Mouse (Mus musculus) liver, adult 2 months (tissue): ENCODE measurements around the gene Olfr1132. TPM values are rescaled to one million over a fixed set of nuclear protein-coding genes. Genes with fewer than 3 reads are reported as not detected.

ENCODE experiments used
- polyA plus RNA-seq: library from polyadenylated mRNA; depleted of rRNA; stranded (reverse); fragments of >200 nt; gene quantifications from 2 replicates; pipeline ENCODE4 v1.2.3, GENCODE M21; 2012; rRNA removed
- total RNA-seq: library from RNA; depleted of rRNA; stranded (reverse); fragments of >200 nt; gene quantifications from 2 replicates; pipeline ENCODE4 v1.2.3, GENCODE M21; 2014; rRNA removed

Olfr1132 gene
- total and polyA plus RNA-seq, 2 experiments = not detected

Other genes starting within 250 kb of the Olfr1132 start
- not detected in 2 replicates for gene Olfr1123, start 220.9 kb downstream of the Olfr1132 start, total RNA-seq
- gene Olfr1123, start 220.9 kb downstream of the Olfr1132 start, polyA plus RNA-seq = not detected in 2 replicates
- gene Olfr1124, start 207.3 kb downstream of the Olfr1132 start, total RNA-seq = not detected in 2 replicates
- not detected in 2 replicates for gene Olfr1124, start 207.3 kb downstream of the Olfr1132 start, polyA plus RNA-seq
- gene Olfr1126, start 183.6 kb downstream of the Olfr1132 start, total RNA-seq = not detected in 2 replicates
- not detected in 2 replicates for gene Olfr1126, start 183.6 kb downstream of the Olfr1132 start, polyA plus RNA-seq
- gene Pramel7, start 140.4 kb downstream of the Olfr1132 start, total RNA-seq = not detected in 2 replicates
- gene Pramel7, start 140.4 kb downstream of the Olfr1132 start, polyA plus RNA-seq = not detected in 2 replicates
- gene Pramel6, start 131.0 kb downstream of the Olfr1132 start, total RNA-seq = not detected in 2 replicates
- not detected in 2 replicates for gene Pramel6, start 131.0 kb downstream of the Olfr1132 start, polyA plus RNA-seq
- gene Olfr153, start 105.7 kb downstream of the Olfr1132 start, total RNA-seq = not detected in 2 replicates
- not detected in 2 replicates for gene Olfr153, start 105.7 kb downstream of the Olfr1132 start, polyA plus RNA-seq
- not detected in 2 replicates for gene Olfr1128, start 92.0 kb downstream of the Olfr1132 start, total RNA-seq
- gene Olfr1128, start 92.0 kb downstream of the Olfr1132 start, polyA plus RNA-seq = not detected in 2 replicates
- not detected in 2 replicates for gene Olfr1129, start 63.6 kb downstream of the Olfr1132 start, total RNA-seq
- not detected in 2 replicates for gene Olfr1129, start 63.6 kb downstream of the Olfr1132 start, polyA plus RNA-seq
- gene Olfr1130, start 31.3 kb downstream of the Olfr1132 start, total RNA-seq = not detected in 2 replicates
- not detected in 2 replicates for gene Olfr1130, start 31.3 kb downstream of the Olfr1132 start, polyA plus RNA-seq
- gene Olfr1131, start 10.4 kb downstream of the Olfr1132 start, total RNA-seq = not detected in 2 replicates
- gene Olfr1131, start 10.4 kb downstream of the Olfr1132 start, polyA plus RNA-seq = not detected in 2 replicates
- not detected in 2 replicates for gene Olfr1133, start 9.8 kb upstream of the Olfr1132 start, total RNA-seq
- not detected in 2 replicates for gene Olfr1133, start 9.8 kb upstream of the Olfr1132 start, polyA plus RNA-seq
- not detected in 2 replicates for gene Olfr1134, start 20.9 kb upstream of the Olfr1132 start, total RNA-seq
- gene Olfr1134, start 20.9 kb upstream of the Olfr1132 start, polyA plus RNA-seq = not detected in 2 replicates
- not detected in 2 replicates for gene Olfr1135, start 36.1 kb upstream of the Olfr1132 start, total RNA-seq
- gene Olfr1135, start 36.1 kb upstream of the Olfr1132 start, polyA plus RNA-seq = not detected in 2 replicates
- gene Olfr1136, start 56.4 kb upstream of the Olfr1132 start, total RNA-seq = not detected in 2 replicates
- not detected in 2 replicates for gene Olfr1136, start 56.4 kb upstream of the Olfr1132 start, polyA plus RNA-seq
- gene Olfr1137, start 75.6 kb upstream of the Olfr1132 start, total RNA-seq = not detected in 2 replicates
- gene Olfr1137, start 75.6 kb upstream of the Olfr1132 start, polyA plus RNA-seq = not detected in 2 replicates
- gene Olfr1138, start 102.4 kb upstream of the Olfr1132 start, total RNA-seq = not detected in 2 replicates
- not detected in 2 replicates for gene Olfr1138, start 102.4 kb upstream of the Olfr1132 start, polyA plus RNA-seq
- gene Olfr1140, start 106.2 kb upstream of the Olfr1132 start, total RNA-seq = not detected in 2 replicates
- gene Olfr1140, start 106.2 kb upstream of the Olfr1132 start, polyA plus RNA-seq = not detected in 2 replicates
- not detected in 2 replicates for gene Olfr1141, start 116.5 kb upstream of the Olfr1132 start, total RNA-seq
- not detected in 2 replicates for gene Olfr1141, start 116.5 kb upstream of the Olfr1132 start, polyA plus RNA-seq
- gene Olfr152, start 141.9 kb upstream of the Olfr1132 start, total RNA-seq = not detected in 2 replicates
- not detected in 2 replicates for gene Olfr152, start 141.9 kb upstream of the Olfr1132 start, polyA plus RNA-seq
- not detected in 2 replicates for gene Olfr1143, start 163.1 kb upstream of the Olfr1132 start, total RNA-seq
- gene Olfr1143, start 163.1 kb upstream of the Olfr1132 start, polyA plus RNA-seq = not detected in 2 replicates
- gene Olfr1145, start 172.3 kb upstream of the Olfr1132 start, total RNA-seq = not detected in 2 replicates
- gene Olfr1145, start 172.3 kb upstream of the Olfr1132 start, polyA plus RNA-seq = not detected in 2 replicates
- not detected in 2 replicates for gene Olfr1148, start 193.0 kb upstream of the Olfr1132 start, total RNA-seq
- not detected in 2 replicates for gene Olfr1148, start 193.0 kb upstream of the Olfr1132 start, polyA plus RNA-seq
- gene Olfr1150-ps1, start 206.5 kb upstream of the Olfr1132 start, total RNA-seq = not detected in 2 replicates
- gene Olfr1150-ps1, start 206.5 kb upstream of the Olfr1132 start, polyA plus RNA-seq = not detected in 2 replicates
- not detected in 2 replicates for gene Olfr1151, start 218.3 kb upstream of the Olfr1132 start, total RNA-seq
- not detected in 2 replicates for gene Olfr1151, start 218.3 kb upstream of the Olfr1132 start, polyA plus RNA-seq
- not detected in 2 replicates for gene Olfr1152, start 229.0 kb upstream of the Olfr1132 start, total RNA-seq
- not detected in 2 replicates for gene Olfr1152, start 229.0 kb upstream of the Olfr1132 start, polyA plus RNA-seq